Comparison of ENCODE assay signal across 9 mouse cellular contexts in genomic region chr2:93956331-93956801, GRCm38 (mm10). TPM values are rescaled to one million over a fixed set of nuclear protein-coding genes. Genes with fewer than 3 reads are reported as not detected.
DNase-seq lines count a peak whose midpoint lies in the region; ATAC-seq and TF ChIP-seq lines count a peak whose summit lies in the region.
"Had no signal": no experiment of that assay in that cellular context is flagged by ENCODE, and none has a peak within 500 bp of the region (broad histone marks: within the 10 kb centered on the region; RNA-seq: fewer than 3 reads in every experiment).

No protein-coding gene starts in this region.

- no peak for TF ChIP-seq POLR2A in kidney, adult 2 months (IDR thresholded peaks at IDR 0.05; ENCODE audit: low read depth, low read length)
- TF ChIP-seq POLR2A in testis, adult 2 months (IDR thresholded peaks at IDR 0.05; ENCODE audit: control insufficient read depth, low read depth, low read length): no peak

- no peak for ATAC-seq in megakaryocyte, adult 5-6 weeks (ENCODE audit: poor library complexity, severe bottlenecking)
- no peak for ATAC-seq in embryonic facial prominence, embryonic 13.5 days (ENCODE audit: insufficient number of reproducible peaks, insufficient read depth, low FRiP score, low TSS enrichment, low read depth)
- ATAC-seq in midbrain, embryonic 16.5 days: peak; percentile 66

- H3K9ac ChIP-seq in embryonic facial prominence, embryonic 13.5 days: peak overlapping the region; percentile 74
- H3K9ac ChIP-seq in midbrain, embryonic 16.5 days (ENCODE audit: low read depth, low read length): peak overlapping the region; percentile 80

- DNase-seq in heart, embryonic 10.5 days (ENCODE audit: low spot score): no peak
- DNase-seq in kidney, adult 2 months: peak; percentile 49
- peak; percentile 32 for DNase-seq in liver

- H3K36me3 ChIP-seq in megakaryocyte, embryonic 14.5 days (replicated peaks; ENCODE audit: low read length): no peaks in the 10 kb centered on the region
- H3K36me3 ChIP-seq in embryonic facial prominence, embryonic 13.5 days: no peaks in the 10 kb centered on the region
- no peaks in the 10 kb centered on the region for H3K36me3 ChIP-seq in heart, embryonic 10.5 days
- H3K36me3 ChIP-seq in kidney, adult 2 months (ENCODE audit: control insufficient read depth, insufficient read depth, low read length): no peaks in the 10 kb centered on the region
- H3K36me3 ChIP-seq in midbrain, embryonic 16.5 days (ENCODE audit: control insufficient read depth, insufficient read depth, low read length): no peaks in the 10 kb centered on the region
- no peaks in the 10 kb centered on the region for H3K36me3 ChIP-seq in testis, adult 2 months (ENCODE audit: control insufficient read depth, insufficient read depth, low read length)

- WGBS in embryonic facial prominence, embryonic 13.5 days: under 1% methylated on average over 43 of the region's 44 CpGs
- WGBS in heart, embryonic 10.5 days: under 1% methylated on average over 44 of the region's 44 CpGs
- WGBS in kidney, adult 2 months: under 1% methylated on average over 44 of the region's 44 CpGs
- under 1% methylated on average over 44 of the region's 44 CpGs for WGBS in midbrain, embryonic 16.5 days

- H3K27me3 ChIP-seq in megakaryocyte, embryonic 14.5 days (replicated peaks): peaks cover 95% of the 10 kb centered on the region
- H3K27me3 ChIP-seq in embryonic facial prominence, embryonic 13.5 days: peaks cover 86% of the 10 kb centered on the region
- peaks cover 83% of the 10 kb centered on the region for H3K27me3 ChIP-seq in heart, embryonic 10.5 days (ENCODE audit: insufficient read depth, poor library complexity, severe bottlenecking)
- peaks cover 1% of the 10 kb centered on the region; the same call in 1 of the 2 replicates for H3K27me3 ChIP-seq in kidney, adult 2 months (replicated peaks; ENCODE audit: control insufficient read depth, insufficient read depth, low read length)
- H3K27me3 ChIP-seq in midbrain, embryonic 16.5 days (ENCODE audit: control insufficient read depth, insufficient read depth, low read depth, low read length): peaks cover 8% of the 10 kb centered on the region
- no peaks in the 10 kb centered on the region for H3K27me3 ChIP-seq in testis, adult 2 months (ENCODE audit: control insufficient read depth, insufficient read depth, low read length)

- H3K4me2 ChIP-seq in embryonic facial prominence, embryonic 13.5 days: peak overlapping the region; percentile 94
- peak overlapping the region; percentile 99 for H3K4me2 ChIP-seq in midbrain, embryonic 16.5 days (ENCODE audit: low read length)

- H3K4me1 ChIP-seq in megakaryocyte, embryonic 14.5 days: peaks cover 32% of the 10 kb centered on the region
- H3K4me1 ChIP-seq in embryonic facial prominence, embryonic 13.5 days: peaks cover 26% of the 10 kb centered on the region
- H3K4me1 ChIP-seq in heart, embryonic 10.5 days: peaks cover 31% of the 10 kb centered on the region
- H3K4me1 ChIP-seq in kidney, adult 2 months (ENCODE audit: control insufficient read depth, insufficient read depth, low read length): no peaks in the 10 kb centered on the region
- H3K4me1 ChIP-seq in midbrain, embryonic 16.5 days (ENCODE audit: control insufficient read depth, insufficient read depth, low read length): peaks cover 25% of the 10 kb centered on the region
- H3K4me1 ChIP-seq in testis, adult 2 months (ENCODE audit: control insufficient read depth, insufficient read depth, low read length): peaks cover 27% of the 10 kb centered on the region

- TF ChIP-seq CTCF in kidney, adult 2 months (conservative IDR thresholded peaks at IDR 0.05; ENCODE audit: insufficient read depth, insufficient read length, low read depth, low read length): no peak
- no peak for TF ChIP-seq CTCF in testis, adult 2 months (IDR thresholded peaks at IDR 0.05; ENCODE audit: control insufficient read depth, insufficient read depth, insufficient replicate concordance, low read depth, low read length)

- no peak overlapping the region for H3K27ac ChIP-seq in embryonic facial prominence, embryonic 13.5 days
- peak overlapping the region; percentile 86 for H3K27ac ChIP-seq in heart, embryonic 10.5 days
- H3K27ac ChIP-seq in kidney, adult 2 months (ENCODE audit: insufficient read depth, low read depth, low read length): peak overlapping the region; percentile 49; the same call in 1 of the 2 replicates
- H3K27ac ChIP-seq in midbrain, embryonic 16.5 days (ENCODE audit: low read length): peak overlapping the region; percentile 70
- H3K27ac ChIP-seq in testis, adult 2 months (ENCODE audit: control insufficient read depth, insufficient read depth, low read depth, low read length): no peak overlapping the region

- peaks cover 12% of the 10 kb centered on the region for H3K9me3 ChIP-seq in megakaryocyte, embryonic 14.5 days
- H3K9me3 ChIP-seq in embryonic facial prominence, embryonic 13.5 days: no peaks in the 10 kb centered on the region
- H3K9me3 ChIP-seq in heart, embryonic 10.5 days: no peaks in the 10 kb centered on the region
- no peaks in the 10 kb centered on the region for H3K9me3 ChIP-seq in midbrain, embryonic 16.5 days (replicated peaks; ENCODE audit: control insufficient read depth, low read length, poor library complexity, severe bottlenecking)

- peak overlapping the region; percentile 90 for H3K4me3 ChIP-seq in megakaryocyte, embryonic 14.5 days (replicated peaks)
- peak overlapping the region; percentile 64 for H3K4me3 ChIP-seq in embryonic facial prominence, embryonic 13.5 days
- H3K4me3 ChIP-seq in heart, embryonic 10.5 days: peak overlapping the region; percentile 78
- peak overlapping the region; percentile 63 for H3K4me3 ChIP-seq in kidney, adult 2 months (ENCODE audit: insufficient read depth, low read depth, low read length)
- peak overlapping the region; percentile 74 for H3K4me3 ChIP-seq in midbrain, embryonic 16.5 days (ENCODE audit: low read depth, low read length)
- peak overlapping the region; percentile 84 for H3K4me3 ChIP-seq in testis, adult 2 months (ENCODE audit: control insufficient read depth, low read depth, low read length)

RNA-seq across cellular contexts. Expression of gene Gm13889, which starts 0.6 kb away (rescaled TPM):
- 1.7 and 2.1 TPM in 2 replicates for polyA plus RNA-seq in megakaryocyte, embryonic 14.5 days (2012; ENCODE audit: insufficient read depth, low replicate concordance)
- total RNA-seq in megakaryocyte, adult 5-6 weeks (2015): 0.11 TPM in 1 of 2 replicates, not detected in the other
- 0.51 TPM in 1 of 2 replicates, not detected in the other for total RNA-seq in megakaryocyte, adult 5-6 weeks (2017)
- 3.5 and 3.7 TPM in 2 replicates for polyA plus RNA-seq in embryonic facial prominence, embryonic 13.5 days (2015; fragmentation: Nextera tagmentation; extraction: Ambion mirVana)
- 2.6 and 3.1 TPM in 2 replicates for polyA plus RNA-seq in heart, embryonic 10.5 days (2016; fragmentation: Nextera tagmentation; extraction: Ambion mirVana)
- 12.2 and 14.9 TPM in 2 replicates for polyA plus RNA-seq in kidney, adult 2 months (2012; rRNA removed)
- 5.3 and 5.8 TPM in 2 replicates for polyA plus RNA-seq in midbrain, embryonic 16.5 days (2015; fragmentation: Nextera tagmentation; extraction: Ambion mirVana)
- polyA plus RNA-seq in testis, adult 2 months (2012; rRNA removed): 7.6 and 8.3 TPM in 2 replicates

RNA-seq across cellular contexts. Expression of gene Gm27027, which starts 39.8 kb away (rescaled TPM):
- polyA plus RNA-seq in megakaryocyte, embryonic 14.5 days (2012; ENCODE audit: insufficient read depth, low replicate concordance): not detected in 2 replicates
- not detected in 2 replicates for total RNA-seq in megakaryocyte, adult 5-6 weeks (2015)
- not detected in 2 replicates for total RNA-seq in megakaryocyte, adult 5-6 weeks (2017)
- polyA plus RNA-seq in embryonic facial prominence, embryonic 13.5 days (2015; fragmentation: Nextera tagmentation; extraction: Ambion mirVana): not detected in 2 replicates
- not detected in 2 replicates for polyA plus RNA-seq in heart, embryonic 10.5 days (2016; fragmentation: Nextera tagmentation; extraction: Ambion mirVana)
- polyA plus RNA-seq in kidney, adult 2 months (2012; rRNA removed): not detected in 2 replicates
- polyA plus RNA-seq in midbrain, embryonic 16.5 days (2015; fragmentation: Nextera tagmentation; extraction: Ambion mirVana): not detected in 2 replicates
- not detected in 2 replicates for polyA plus RNA-seq in testis, adult 2 months (2012; rRNA removed)
- total RNA-seq: gastrocnemius, postnatal 4 days had no signal

RNA-seq across cellular contexts. Expression of gene Alkbh3, which starts 54.2 kb away (rescaled TPM):
- polyA plus RNA-seq in megakaryocyte, embryonic 14.5 days (2012; ENCODE audit: insufficient read depth, low replicate concordance): 18.0 and 31.2 TPM in 2 replicates
- total RNA-seq in megakaryocyte, adult 5-6 weeks (2015): 64.3 and 71.6 TPM in 2 replicates
- 26.0 and 27.2 TPM in 2 replicates for total RNA-seq in megakaryocyte, adult 5-6 weeks (2017)
- 73.3 and 80.7 TPM in 2 replicates for polyA plus RNA-seq in embryonic facial prominence, embryonic 13.5 days (2015; fragmentation: Nextera tagmentation; extraction: Ambion mirVana)
- 66.2 and 74.0 TPM in 2 replicates for polyA plus RNA-seq in heart, embryonic 10.5 days (2016; fragmentation: Nextera tagmentation; extraction: Ambion mirVana)
- polyA plus RNA-seq in kidney, adult 2 months (2012; rRNA removed): 59.8 and 62.3 TPM in 2 replicates
- polyA plus RNA-seq in midbrain, embryonic 16.5 days (2015; fragmentation: Nextera tagmentation; extraction: Ambion mirVana): 46.2 and 46.4 TPM in 2 replicates
- 164 and 167 TPM in 2 replicates for polyA plus RNA-seq in testis, adult 2 months (2012; rRNA removed)

Comparison
In these comparisons a context has a peak if more than half of its experiments do, and no peak if none do; other contexts are left out.
1. H3K27ac ChIP-seq: peak in heart, embryonic 10.5 days (single experiment), kidney, adult 2 months (single experiment) and midbrain, embryonic 16.5 days (single experiment); none in embryonic facial prominence, embryonic 13.5 days (single experiment) and testis, adult 2 months (single experiment).
2. Peak in every context shown above with its lines, with median percentiles within 50 percentile points of each other: H3K4me3 ChIP-seq.